Mouse (Mus musculus) ZHBTc4 (cell line): Measurements from ENCODE around the gene Dner.

Source experiments
- DNase-seq: peaks from one replicate; pipeline ENCODE4 v3.0.0-alpha.2; 2011; ENCODE audit warnings: low read depth, low spot score

The Dner gene

DNA sequence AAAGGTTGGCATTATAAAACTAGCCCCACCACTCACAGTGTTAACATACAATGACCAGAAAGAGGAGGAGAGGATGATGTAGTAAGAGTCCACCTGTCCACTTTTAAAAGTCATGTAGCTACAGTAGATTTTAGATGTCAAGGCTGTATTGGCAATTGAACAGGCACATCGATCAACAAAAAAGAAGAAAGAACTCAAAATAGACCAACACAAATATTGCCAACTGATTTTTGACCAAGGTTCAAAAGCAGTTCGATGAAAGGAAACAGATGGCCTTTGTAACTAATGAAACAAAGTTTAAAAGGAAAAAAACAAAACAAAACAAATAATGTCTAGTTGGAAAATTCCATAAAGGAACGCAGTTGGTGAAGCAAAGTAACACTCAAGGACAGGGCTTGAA, 296.4 kb downstream of the Dner start:
- DNase-seq, result no peak

DNA sequence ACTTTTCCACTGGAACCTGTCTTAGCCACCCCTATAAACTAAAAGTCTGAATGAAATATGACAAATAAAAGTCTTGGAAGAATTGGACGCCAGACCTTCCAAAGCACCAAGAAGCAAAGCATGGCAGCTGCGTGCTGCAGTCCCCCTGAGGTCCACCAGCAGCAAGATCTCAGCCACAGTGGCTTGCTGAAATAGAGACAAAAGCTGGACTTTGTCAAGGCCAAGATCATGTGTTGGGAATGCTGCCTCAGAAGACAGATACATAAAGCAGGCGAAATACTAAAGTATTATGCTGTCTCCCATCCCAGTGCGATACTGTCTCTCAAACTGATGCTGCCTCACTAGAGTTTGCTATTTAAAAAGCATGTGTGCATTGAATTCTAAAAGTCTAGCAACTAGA, 296.9 kb downstream of the Dner start:
- no peak for DNase-seq

- DNase-seq, result no peak
These were observed 299.2 kb downstream of the Dner start for GRCm38 (mm10) chr1:84396787-84397186.

- no peak for DNase-seq
These were observed 300.1 kb downstream of the Dner start for GRCm38 (mm10) chr1:84395928-84396327.

- no peak for DNase-seq
These were observed 305.1 kb downstream of the Dner start for GRCm38 (mm10) chr1:84390961-84391360.

GRCm38 (mm10) chr1:84387616-84388015, 308.4 kb downstream of the Dner start:
- no peak for DNase-seq

DNA sequence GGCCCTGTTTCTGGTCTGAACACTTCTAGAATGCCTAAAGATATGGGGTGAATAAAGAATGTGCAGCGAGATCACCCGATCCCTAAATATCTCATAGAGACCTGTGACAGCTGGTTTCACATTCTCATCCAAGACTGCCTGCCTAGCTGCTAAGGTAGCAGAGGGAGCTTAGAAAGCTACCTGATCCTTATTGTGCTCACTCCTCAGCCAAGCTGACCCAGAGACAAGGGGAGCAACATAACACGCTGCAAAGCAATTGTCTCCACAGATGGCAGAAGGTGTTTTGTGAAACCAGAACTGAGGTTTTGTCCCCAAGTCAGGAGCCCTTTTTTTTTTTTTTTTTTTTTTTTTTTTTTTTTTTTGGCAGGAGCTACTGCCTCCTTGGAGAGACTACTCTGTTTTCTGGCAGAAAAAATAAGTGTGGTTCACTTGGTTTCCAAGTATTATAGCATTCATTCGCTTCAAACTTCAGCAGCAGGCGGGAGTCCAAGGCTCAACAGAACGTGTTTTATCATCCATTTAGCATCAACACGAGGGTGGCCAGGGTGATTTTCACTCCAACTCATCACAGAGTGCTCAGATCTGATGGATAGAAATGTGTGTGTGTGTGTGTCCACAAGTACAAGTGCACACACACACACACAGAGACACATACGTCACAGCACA, 309.4 kb downstream of the Dner start:
- peak; percentile 9 for DNase-seq

GRCm38 (mm10) chr1:84382709-84383108, 313.3 kb downstream of the Dner start:
- no peak for DNase-seq

DNA sequence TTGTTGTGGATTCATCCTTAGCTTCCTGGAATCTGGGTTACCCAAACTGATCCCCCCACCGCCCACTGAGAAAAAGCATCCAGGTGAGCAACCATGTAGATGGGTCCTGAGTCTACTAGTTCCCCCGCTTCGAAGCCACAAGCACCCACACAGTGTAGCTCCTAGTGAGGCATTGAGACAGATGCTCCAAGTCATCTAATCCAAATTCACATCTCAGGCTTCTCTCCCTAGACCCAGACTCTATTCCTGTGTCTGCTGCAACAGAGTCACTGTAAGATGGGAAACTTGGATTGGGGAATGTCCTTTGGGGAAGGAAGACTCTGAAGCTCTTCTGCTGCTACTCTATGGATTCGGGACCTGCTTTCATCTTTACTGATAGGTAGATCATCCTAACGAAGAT, 314.0 kb downstream of the Dner start:
- DNase-seq, result no peak

DNA sequence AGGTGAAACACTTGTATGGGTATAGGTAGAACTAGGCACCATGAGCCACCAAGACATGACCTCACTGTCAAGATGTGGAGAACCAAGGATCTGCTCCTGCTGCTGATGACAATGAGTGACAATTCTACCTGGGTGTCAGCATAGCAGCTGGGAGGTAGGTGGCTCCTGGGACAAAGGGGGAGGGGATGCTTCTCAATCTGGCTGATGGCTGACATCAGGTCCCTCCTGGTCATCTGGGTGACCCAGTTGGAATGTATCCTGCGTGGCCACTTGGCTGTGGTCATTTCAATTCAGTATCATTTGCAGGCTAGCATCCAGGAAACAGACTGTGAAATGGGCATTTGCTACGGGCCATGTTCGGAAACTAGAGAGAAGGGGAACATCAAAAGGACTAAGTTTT, 315.1 kb downstream of the Dner start:
- no peak for DNase-seq

GRCm38 (mm10) chr1:84367733-84368132, 328.3 kb downstream of the Dner start:
- DNase-seq, result no peak

DNA sequence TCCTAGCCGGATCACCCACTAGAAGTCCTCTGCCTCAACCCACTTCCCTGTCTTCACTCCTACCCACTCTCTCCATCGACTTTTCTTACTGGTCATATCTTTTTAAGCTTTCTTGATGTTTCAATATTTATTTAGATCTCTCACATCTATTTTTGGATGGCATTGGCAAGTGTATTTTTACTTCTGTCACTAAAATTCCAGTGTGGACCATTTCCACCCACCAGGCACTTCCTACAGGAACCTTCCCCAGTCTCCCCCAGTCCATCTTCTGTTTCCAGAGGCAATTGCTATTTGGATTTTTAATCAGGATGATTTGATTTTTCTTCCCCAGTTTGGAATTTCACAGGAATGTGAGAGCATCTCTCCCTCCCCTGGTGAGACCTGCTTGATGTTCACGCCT, 329.5 kb downstream of the Dner start:
- no peak for DNase-seq

DNA sequence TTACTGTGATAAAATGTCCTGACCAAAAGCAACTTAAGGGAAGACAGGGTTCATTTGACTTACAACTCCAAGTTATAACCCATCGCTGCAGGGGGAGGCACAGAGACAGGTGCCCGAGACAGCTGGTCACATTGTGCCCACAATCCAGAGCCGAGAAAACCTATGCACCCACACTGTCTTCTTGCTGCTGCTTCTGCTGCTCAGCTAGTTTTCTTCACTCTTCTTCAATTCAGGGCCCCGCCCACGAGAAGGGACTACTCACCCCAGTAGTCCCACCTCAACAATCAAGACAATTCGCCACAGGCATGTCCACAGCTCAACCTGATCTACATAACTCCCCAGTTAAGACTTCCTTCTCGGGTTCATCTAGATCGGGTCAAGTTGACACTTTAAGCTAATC, 332.1 kb downstream of the Dner start, which contains the start of gene Pid1:
Gene Pid1 (minus strand): TSS at position 214 of the 400 bp plus-strand sequence.
- DNase-seq, result no peak

DNA sequence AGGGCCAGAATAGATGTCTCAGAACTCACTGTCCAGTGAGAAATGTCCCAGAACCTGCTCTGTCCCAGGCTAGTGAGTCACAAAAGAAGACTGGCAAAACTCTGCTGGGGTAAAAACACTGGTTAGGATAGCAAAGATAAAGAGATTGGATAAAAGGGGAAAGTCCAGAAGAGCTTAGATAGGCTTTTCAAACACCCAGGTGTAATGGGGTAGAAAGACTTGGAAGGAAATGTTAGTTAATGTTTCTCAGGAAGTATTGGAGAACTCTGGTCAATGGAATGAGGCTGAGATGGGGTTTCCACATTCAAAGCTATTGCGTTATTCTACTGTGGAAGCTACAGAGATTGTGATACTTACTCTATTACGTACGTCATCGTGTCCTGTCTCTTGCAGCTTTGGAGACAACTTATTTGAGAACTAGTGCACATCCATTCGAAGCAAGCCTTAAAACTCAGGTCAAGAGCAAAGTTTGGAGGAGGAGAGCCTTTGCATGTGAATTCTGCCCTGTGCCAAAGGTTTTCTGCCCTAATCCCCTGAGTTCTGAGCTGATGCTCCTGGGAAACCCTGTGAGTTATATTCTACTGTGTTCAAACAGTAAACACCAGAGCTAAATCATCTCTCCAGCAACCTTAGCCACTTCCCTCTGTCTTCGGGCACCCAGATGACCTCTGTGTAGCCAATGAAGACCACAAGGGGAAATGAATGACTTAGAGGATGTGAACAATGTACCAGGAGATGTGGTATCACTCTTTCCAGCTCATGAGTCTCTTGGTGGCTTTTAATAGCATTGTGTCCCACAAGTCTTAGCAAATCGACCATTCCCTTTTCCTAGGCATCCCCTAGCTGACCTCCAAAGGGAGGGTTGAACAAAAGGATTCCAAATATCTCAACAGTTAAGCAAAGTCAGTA, 333.1 kb downstream of the Dner start:
- no peak for DNase-seq

- DNase-seq, result no peak
These were observed 333.8 kb downstream of the Dner start for GRCm38 (mm10) chr1:84362209-84362608.

GRCm38 (mm10) chr1:84361389-84361788, 334.6 kb downstream of the Dner start:
- no peak for DNase-seq

- no peak for DNase-seq
These were observed 336.2 kb downstream of the Dner start for GRCm38 (mm10) chr1:84359611-84360500.

DNA sequence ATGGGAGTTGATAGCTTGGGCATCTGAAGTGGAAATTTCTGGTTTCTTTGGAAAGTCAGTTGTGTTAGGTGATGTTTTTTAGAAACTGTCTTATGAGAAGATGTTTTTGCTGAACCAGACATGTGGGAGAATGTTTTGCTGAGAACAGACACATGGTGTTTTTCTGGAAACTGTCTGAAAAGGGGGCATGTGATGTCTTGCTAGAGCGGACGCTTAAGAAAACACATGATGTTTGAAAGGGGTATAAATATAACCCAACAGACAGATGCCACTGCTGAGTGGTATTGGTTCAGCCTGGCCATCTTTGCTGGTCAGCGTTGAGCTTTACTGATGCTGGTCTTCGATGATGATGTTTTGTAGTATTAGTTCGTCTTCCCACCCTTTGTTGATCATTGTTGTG, 338.8 kb downstream of the Dner start:
- DNase-seq, result no peak

DNA sequence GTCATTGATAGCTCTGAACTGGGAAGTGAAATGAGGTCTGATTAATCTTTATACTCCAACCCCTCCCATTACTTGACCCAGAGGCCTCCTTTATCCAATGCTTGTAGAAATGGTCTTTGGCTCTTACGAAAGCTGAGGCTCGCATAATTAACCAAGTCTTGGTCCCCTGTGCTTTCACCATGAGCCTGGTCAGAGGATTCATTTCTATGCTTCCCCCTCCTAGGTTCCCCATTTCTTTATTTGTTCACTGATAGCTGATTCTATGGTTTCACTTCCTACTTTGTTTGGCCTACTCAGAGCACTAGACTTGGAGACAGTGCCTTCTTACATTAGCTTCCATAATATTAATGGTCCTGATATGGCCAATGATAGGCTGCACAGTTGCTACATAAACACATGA, 345.8 kb downstream of the Dner start:
- DNase-seq, result no peak

- DNase-seq, result no peak
These were observed 348.1 kb downstream of the Dner start for GRCm38 (mm10) chr1:84347796-84348476.

GRCm38 (mm10) chr1:84332797-84333196, 363.2 kb downstream of the Dner start:
- peak; percentile 90 for DNase-seq
